10 mouse cellular contexts compared by ENCODE assay signal in genomic region chr11:54868445-54868844, GRCm38 (mm10). TPM values are rescaled to one million over a fixed set of nuclear protein-coding genes. Genes with fewer than 3 reads are reported as not detected.
DNase-seq lines count a peak whose midpoint lies in the region; ATAC-seq and TF ChIP-seq lines count a peak whose summit lies in the region.
"Had no signal": no experiment of that assay in that cellular context is flagged by ENCODE, and none has a peak within 500 bp of the region (broad histone marks: within the 10 kb centered on the region; RNA-seq: fewer than 3 reads in every experiment).

No protein-coding gene starts in this region.

- H3K4me2 ChIP-seq in heart, embryonic 16.5 days (ENCODE audit: low read depth, low read length): no peak overlapping the region
- H3K4me2 ChIP-seq in forebrain, embryonic 14.5 days (ENCODE audit: low read length): peak overlapping the region; percentile 53; the same call in 1 of the 2 replicates
- H3K4me2 ChIP-seq in liver, postnatal 0 days (ENCODE audit: low read depth, low read length): peak overlapping the region; percentile 90; the same call in 1 of the 2 replicates

- no peak overlapping the region for H3K4me3 ChIP-seq in heart, embryonic 16.5 days (ENCODE audit: low read length)
- H3K4me3 ChIP-seq in E14TG2a.4 (replicated peaks; ENCODE audit: low read length): peak overlapping the region; percentile 94
- H3K4me3 ChIP-seq in forebrain, embryonic 14.5 days (ENCODE audit: low read depth, low read length): no peak overlapping the region
- no peak overlapping the region for H3K4me3 ChIP-seq in liver, postnatal 0 days (ENCODE audit: low read depth, low read length)
- H3K4me3 ChIP-seq: gastrocnemius, adult 2 months had no signal

- no peak overlapping the region for H3K9ac ChIP-seq in heart, embryonic 16.5 days (ENCODE audit: low read length)
- H3K9ac ChIP-seq in forebrain, embryonic 14.5 days (ENCODE audit: low read length): no peak overlapping the region
- H3K9ac ChIP-seq in liver, postnatal 0 days (replicated peaks): peak overlapping the region; percentile 13; the same call in 1 of the 2 replicates

- peaks cover 25% of the 10 kb centered on the region for H3K36me3 ChIP-seq in heart, embryonic 16.5 days (ENCODE audit: control insufficient read depth, insufficient read depth)
- peaks cover 62% of the 10 kb centered on the region for H3K36me3 ChIP-seq in E14TG2a.4 (ENCODE audit: insufficient read depth, low read length)
- peaks cover 41% of the 10 kb centered on the region for H3K36me3 ChIP-seq in forebrain, embryonic 14.5 days (ENCODE audit: control insufficient read depth, insufficient read depth, low read length)
- H3K36me3 ChIP-seq in liver, postnatal 0 days (replicated peaks; ENCODE audit: insufficient read depth, low read length): peaks cover 38% of the 10 kb centered on the region

- peaks cover 17% of the 10 kb centered on the region for H3K4me1 ChIP-seq in heart, embryonic 16.5 days (ENCODE audit: control insufficient read depth, insufficient read depth, low read length)
- H3K4me1 ChIP-seq in E14TG2a.4 (replicated peaks; ENCODE audit: low read depth, low read length): peaks cover 53% of the 10 kb centered on the region
- H3K4me1 ChIP-seq in forebrain, embryonic 14.5 days (ENCODE audit: control insufficient read depth, insufficient read depth, low read length): peaks cover 13% of the 10 kb centered on the region
- peaks cover 37% of the 10 kb centered on the region for H3K4me1 ChIP-seq in liver, postnatal 0 days (ENCODE audit: insufficient read depth)

- H3K27me3 ChIP-seq in heart, embryonic 16.5 days (ENCODE audit: control insufficient read depth, insufficient read depth, low read length): no peaks in the 10 kb centered on the region
- no peaks in the 10 kb centered on the region for H3K27me3 ChIP-seq in E14TG2a.4 (ENCODE audit: insufficient read depth, low read length)
- H3K27me3 ChIP-seq in forebrain, embryonic 14.5 days (replicated peaks; ENCODE audit: control insufficient read depth, insufficient read depth, low read length): no peaks in the 10 kb centered on the region
- no peaks in the 10 kb centered on the region for H3K27me3 ChIP-seq in liver, postnatal 0 days (ENCODE audit: insufficient read depth, low read length)

- peak overlapping the region; percentile 6; the same call in 1 of the 2 replicates for H3K27ac ChIP-seq in heart, embryonic 16.5 days (ENCODE audit: low read length)
- H3K27ac ChIP-seq in forebrain, embryonic 14.5 days (ENCODE audit: low read depth, low read length): no peak overlapping the region
- no peak overlapping the region for H3K27ac ChIP-seq in liver, postnatal 0 days (ENCODE audit: low read depth)

- H3K9me3 ChIP-seq in heart, embryonic 16.5 days (replicated peaks; ENCODE audit: control insufficient read depth, low read length): no peaks in the 10 kb centered on the region
- H3K9me3 ChIP-seq in E14TG2a.4 (ENCODE audit: low read length): no peaks in the 10 kb centered on the region
- H3K9me3 ChIP-seq in forebrain, embryonic 14.5 days (replicated peaks; ENCODE audit: control insufficient read depth, low read length): no peaks in the 10 kb centered on the region
- no peaks in the 10 kb centered on the region for H3K9me3 ChIP-seq in liver, postnatal 0 days (ENCODE audit: low read length)

- WGBS in heart, embryonic 16.5 days: 70% methylated on average over 2 of the region's 2 CpGs
- 87% methylated on average over 2 of the region's 2 CpGs for WGBS in forebrain, embryonic 14.5 days
- WGBS in liver, postnatal 0 days (ENCODE audit: insufficient replicate concordance): 34% methylated on average over 2 of the region's 2 CpGs

- DNase-seq in heart, postnatal 4 days: no peak
- no peak for DNase-seq in forebrain, embryonic 14.5 days (ENCODE audit: low spot score)
- DNase-seq in liver, postnatal 0 days: no peak
- DNase-seq in adrenal gland, postnatal 14 days: no peak
- DNase-seq in left cerebral cortex, adult 18-20 months (ENCODE audit: low spot score in 2 of 2): no peak
- no peak for DNase-seq in natural killer cell, adult 2 months (ENCODE audit: low spot score in 2 of 2)
- DNase-seq: gastrocnemius, adult 2 months; lung, adult 18-20 months had no signal

- TF ChIP-seq CTCF in E14TG2a.4 (conservative IDR thresholded peaks at IDR 0.05; ENCODE audit: low read length): no peak
- TF ChIP-seq CTCF in liver, postnatal 0 days (IDR thresholded peaks at IDR 0.05; ENCODE audit: low read depth): no peak

- no peak for ATAC-seq in heart, embryonic 16.5 days (replicated peaks; ENCODE audit: extremely low read depth, insufficient read depth, low FRiP score)
- no peak for ATAC-seq in forebrain, embryonic 14.5 days
- no peak for ATAC-seq in liver, postnatal 0 days

- no peak for TF ChIP-seq EP300 in liver, postnatal 0 days (IDR thresholded peaks at IDR 0.05; ENCODE audit: low read depth)

RNA-seq across cellular contexts. Expression of gene Hint1, which starts 2.3 kb away (rescaled TPM):
- 581 and 590 TPM in 2 replicates for polyA plus RNA-seq in heart, embryonic 16.5 days (2015; fragmentation: Nextera tagmentation; extraction: Ambion mirVana)
- 100 to 1,000 TPM; 364 to 393 TPM for total RNA-seq in heart, postnatal 4 days (2021)
- polyA plus RNA-seq in forebrain, embryonic 14.5 days (2014; fragmentation: Nextera tagmentation; extraction: Ambion mirVana): 757 and 875 TPM in 2 replicates
- polyA plus RNA-seq in liver, postnatal 0 days (2015; fragmentation: Nextera tagmentation; extraction: Ambion mirVana): 791 and 898 TPM in 2 replicates
- 379 and 380 TPM in 2 replicates for total RNA-seq in adrenal gland, postnatal 14 days (2021)
- total RNA-seq in left cerebral cortex, adult 18-20 months (2021): 100 to 1,000 TPM; 262 to 270 TPM

RNA-seq across cellular contexts. Expression of gene Lyrm7, which starts 7.7 kb away (rescaled TPM):
- polyA plus RNA-seq in heart, embryonic 16.5 days (2015; fragmentation: Nextera tagmentation; extraction: Ambion mirVana): 11.8 and 25.7 TPM in 2 replicates
- total RNA-seq in heart, postnatal 4 days (2021): 10 to 100 TPM; 20.3 to 28.3 TPM
- polyA plus RNA-seq in forebrain, embryonic 14.5 days (2014; fragmentation: Nextera tagmentation; extraction: Ambion mirVana): 11.4 and 13.2 TPM in 2 replicates
- 2.9 and 5.0 TPM in 2 replicates for polyA plus RNA-seq in liver, postnatal 0 days (2015; fragmentation: Nextera tagmentation; extraction: Ambion mirVana)
- total RNA-seq in adrenal gland, postnatal 14 days (2021): 18.5 and 26.0 TPM in 2 replicates
- total RNA-seq in left cerebral cortex, adult 18-20 months (2021): 10 to 100 TPM; 30.1 to 31.1 TPM

RNA-seq across cellular contexts. Expression of gene Gpx3, which starts 33.8 kb away (rescaled TPM):
- 771 and 1,022 TPM in 2 replicates for polyA plus RNA-seq in heart, embryonic 16.5 days (2015; fragmentation: Nextera tagmentation; extraction: Ambion mirVana)
- 100 to 1,000 TPM; 153 to 177 TPM for total RNA-seq in heart, postnatal 4 days (2021)
- polyA plus RNA-seq in forebrain, embryonic 14.5 days (2014; fragmentation: Nextera tagmentation; extraction: Ambion mirVana): 19.4 and 24.4 TPM in 2 replicates
- 29.7 and 30.4 TPM in 2 replicates for polyA plus RNA-seq in liver, postnatal 0 days (2015; fragmentation: Nextera tagmentation; extraction: Ambion mirVana)
- 308 and 532 TPM in 2 replicates for total RNA-seq in adrenal gland, postnatal 14 days (2021)
- total RNA-seq in left cerebral cortex, adult 18-20 months (2021): 10 to 100 TPM in 1 of 2 experiments, 1 to 10 TPM in 1; 8.6 to 10.3 TPM

Comparison
In these comparisons a context has a peak if more than half of its experiments do, and no peak if none do; other contexts are left out.
1. RNA of gene Gpx3, which starts 33.8 kb away (total RNA-seq): 308 to 532 TPM in adrenal gland, postnatal 14 days and 153 to 177 TPM in heart, postnatal 4 days; 8.6 to 10.3 TPM in left cerebral cortex, adult 18-20 months; every median in the first group is over 10 times any median in the second.